Mouse (Mus musculus): Measurements from ENCODE around the gene Exoc3l2. TPM values are rescaled to one million over a fixed set of nuclear protein-coding genes. Genes with fewer than 3 reads are reported as not detected.

The Exoc3l2 gene
- polyA plus RNA-seq, 1 experiment from 2014 or later, result 0.46 TPM

DNA sequence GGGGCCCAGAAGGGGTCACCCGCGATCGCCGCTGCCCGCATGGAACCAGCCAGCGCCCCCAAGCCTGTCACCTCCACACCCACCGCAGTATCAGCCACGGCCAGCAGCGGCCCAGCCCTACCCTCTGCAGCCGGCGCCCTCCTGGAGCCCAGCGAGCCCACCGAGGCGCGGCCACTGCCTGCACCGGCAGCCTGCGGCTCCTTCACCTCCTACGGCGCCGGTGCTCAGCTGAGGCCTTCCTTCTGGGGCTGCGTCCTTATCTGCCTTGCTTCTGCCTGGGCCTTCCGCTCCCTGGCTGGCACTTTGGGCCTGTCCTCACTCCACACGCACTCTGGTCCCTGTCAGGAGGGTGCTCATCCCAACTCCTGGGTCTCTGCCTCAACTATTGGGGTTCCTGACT lies 56.9 kb downstream of the Exoc3l2 start:
- H3K36me3 ChIP-seq (ENCODE audit: control insufficient read depth, insufficient read depth, low read length), result no peaks in the 10 kb centered on the region
- peaks cover 66% of the 10 kb centered on the region for H3K27me3 ChIP-seq (replicated peaks; ENCODE audit: control insufficient read depth, insufficient read depth, low read length)
- H3K4me2 ChIP-seq (ENCODE audit: low read depth, low read length), result peak overlapping the region; percentile 33
- H3K27ac ChIP-seq (ENCODE audit: low read length), result no peak overlapping the region
- peaks cover 30% of the 10 kb centered on the region for H3K4me1 ChIP-seq (ENCODE audit: control insufficient read depth, insufficient read depth, low read length)
- WGBS, result 9% methylated on average over 23 of the region's 23 CpGs
- no peaks in the 10 kb centered on the region for H3K9me3 ChIP-seq (ENCODE audit: control insufficient read depth, low read length)
- no peak for ATAC-seq
- H3K4me3 ChIP-seq (ENCODE audit: low read length), result peak overlapping the region; percentile 33
- H3K9ac ChIP-seq (ENCODE audit: low read depth, low read length), result peak overlapping the region; percentile 43

DNA sequence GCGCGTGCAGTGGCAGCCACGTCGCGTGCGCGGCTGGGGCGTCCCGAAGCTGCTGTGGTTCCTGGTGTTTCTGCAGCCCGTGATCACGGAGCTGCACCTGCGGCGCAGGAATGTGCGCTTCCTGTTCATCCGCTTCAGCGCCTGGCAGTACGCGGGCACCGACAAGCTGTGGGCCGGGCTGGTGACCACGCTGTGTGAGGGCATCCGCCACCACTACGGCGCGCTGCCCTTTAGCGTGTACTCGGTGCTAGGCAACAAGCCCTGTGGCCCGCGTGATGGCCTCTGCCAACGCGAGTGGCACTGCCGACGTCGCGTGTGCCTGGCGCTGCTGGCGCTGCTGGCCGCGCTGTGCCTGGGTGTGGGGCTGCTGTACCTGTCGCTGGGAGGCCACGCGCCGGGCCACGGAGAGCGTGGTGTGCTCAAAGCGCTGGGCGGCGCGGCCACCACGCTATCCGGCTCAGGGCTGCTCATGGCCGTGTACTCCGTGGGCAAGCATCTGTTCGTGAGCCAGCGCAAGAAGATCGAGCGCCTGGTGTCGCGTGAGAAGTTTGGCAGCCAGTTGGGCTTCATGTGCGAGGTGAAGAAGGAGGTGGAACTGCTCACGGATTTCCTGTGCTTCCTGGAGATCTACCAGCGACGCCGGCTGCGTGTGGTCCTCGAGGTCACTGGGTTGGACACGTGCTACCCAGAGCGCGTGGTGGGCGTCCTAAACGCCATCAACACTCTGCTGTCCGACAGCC lies 60.1 kb downstream of the Exoc3l2 start:
- no peaks in the 10 kb centered on the region for H3K36me3 ChIP-seq (ENCODE audit: control insufficient read depth, insufficient read depth, low read length)
- H3K4me2 ChIP-seq (ENCODE audit: low read depth, low read length), result peak overlapping the region; percentile 77
- H3K4me3 ChIP-seq (ENCODE audit: low read length), result peak overlapping the region; percentile 46
- ATAC-seq, result 0 out of 2 replicates have a peak, but pooled peaks have one; percentile 3
- H3K9me3 ChIP-seq (ENCODE audit: control insufficient read depth, low read length), result no peaks in the 10 kb centered on the region
- H3K27ac ChIP-seq (ENCODE audit: low read length), result no peak overlapping the region
- H3K27me3 ChIP-seq (replicated peaks; ENCODE audit: control insufficient read depth, insufficient read depth, low read length), result peaks cover 71% of the 10 kb centered on the region
- peaks cover 21% of the 10 kb centered on the region for H3K4me1 ChIP-seq (ENCODE audit: control insufficient read depth, insufficient read depth, low read length)
- 0 out of 2 replicates have a peak overlapping the region, but pooled peaks have one; percentile 37 for H3K9ac ChIP-seq (ENCODE audit: low read depth, low read length)
- WGBS, result 8% methylated on average over 71 of the region's 72 CpGs

GRCm38 (mm10) chr7:19523757-19524419 lies 60.8 kb downstream of the Exoc3l2 start:
- Histone ChIP-seq H3K27me3 (replicated peaks; ENCODE audit: control insufficient read depth, insufficient read depth, low read length) (peaks cover 65% of the 10 kb centered on the region), H3K4me1 (ENCODE audit: control insufficient read depth, insufficient read depth, low read length) (peaks cover 21% of the 10 kb centered on the region), H3K27ac (ENCODE audit: low read length) (no peak overlapping the region), H3K4me2 (ENCODE audit: low read depth, low read length) (peak overlapping the region; percentile 77), H3K9ac (ENCODE audit: low read depth, low read length) (peak overlapping the region; percentile 53; the same call in 1 of the 2 replicates), H3K36me3 (ENCODE audit: control insufficient read depth, insufficient read depth, low read length) (no peaks in the 10 kb centered on the region; the same call in 1 of the 2 replicates), H3K4me3 (ENCODE audit: low read length) (peak overlapping the region; percentile 46), H3K9me3 (ENCODE audit: control insufficient read depth, low read length) (no peaks in the 10 kb centered on the region)
- 1% methylated on average over 64 of the region's 64 CpGs for WGBS
- peak; percentile 53 for ATAC-seq

- Histone ChIP-seq H3K27me3 (replicated peaks; ENCODE audit: control insufficient read depth, insufficient read depth, low read length) (peaks cover 58% of the 10 kb centered on the region), H3K4me3 (ENCODE audit: low read length) (peak overlapping the region; percentile 46), H3K36me3 (ENCODE audit: control insufficient read depth, insufficient read depth, low read length) (peaks cover 2% of the 10 kb centered on the region; the same call in 1 of the 2 replicates), H3K9me3 (ENCODE audit: control insufficient read depth, low read length) (no peaks in the 10 kb centered on the region), H3K4me2 (ENCODE audit: low read depth, low read length) (peak overlapping the region; percentile 77), H3K4me1 (ENCODE audit: control insufficient read depth, insufficient read depth, low read length) (peaks cover 21% of the 10 kb centered on the region), H3K9ac (ENCODE audit: low read depth, low read length) (peak overlapping the region; percentile 53; the same call in 1 of the 2 replicates), H3K27ac (ENCODE audit: low read length) (no peak overlapping the region)
- WGBS, result 14% methylated on average over 24 of the region's 24 CpGs
- ATAC-seq, result peak; percentile 29
These were observed 61.4 kb downstream of the Exoc3l2 start for GRCm38 (mm10) chr7:19524420-19525104.

GRCm38 (mm10) chr7:19525105-19525481 lies 62.0 kb downstream of the Exoc3l2 start:
- H3K9ac ChIP-seq (ENCODE audit: low read depth, low read length), result no peak overlapping the region
- H3K4me1 ChIP-seq (ENCODE audit: control insufficient read depth, insufficient read depth, low read length), result peaks cover 19% of the 10 kb centered on the region
- no peak overlapping the region for H3K4me2 ChIP-seq (ENCODE audit: low read depth, low read length)
- H3K27me3 ChIP-seq (replicated peaks; ENCODE audit: control insufficient read depth, insufficient read depth, low read length), result peaks cover 53% of the 10 kb centered on the region
- H3K4me3 ChIP-seq (ENCODE audit: low read length), result no peak overlapping the region
- 58% methylated on average over 2 of the region's 2 CpGs for WGBS
- H3K36me3 ChIP-seq (ENCODE audit: control insufficient read depth, insufficient read depth, low read length), result peaks cover 3% of the 10 kb centered on the region; the same call in 1 of the 2 replicates
- H3K9me3 ChIP-seq (ENCODE audit: control insufficient read depth, low read length), result no peaks in the 10 kb centered on the region
- no peak for ATAC-seq
- H3K27ac ChIP-seq (ENCODE audit: low read length), result no peak overlapping the region

GRCm38 (mm10) chr7:19531077-19531476 lies 67.9 kb downstream of the Exoc3l2 start:
- no peak overlapping the region for H3K9ac ChIP-seq (ENCODE audit: low read depth, low read length)
- H3K4me3 ChIP-seq (ENCODE audit: low read length), result no peak overlapping the region
- H3K36me3 ChIP-seq (ENCODE audit: control insufficient read depth, insufficient read depth, low read length), result peaks cover 27% of the 10 kb centered on the region
- 65% methylated on average over 10 of the region's 10 CpGs for WGBS
- H3K4me2 ChIP-seq (ENCODE audit: low read depth, low read length), result no peak overlapping the region
- no peak overlapping the region for H3K27ac ChIP-seq (ENCODE audit: low read length)
- no peaks in the 10 kb centered on the region for H3K9me3 ChIP-seq (ENCODE audit: control insufficient read depth, low read length)
- peak; percentile 79 for ATAC-seq
- H3K4me1 ChIP-seq (ENCODE audit: control insufficient read depth, insufficient read depth, low read length), result no peaks in the 10 kb centered on the region
- H3K27me3 ChIP-seq (replicated peaks; ENCODE audit: control insufficient read depth, insufficient read depth, low read length), result no peaks in the 10 kb centered on the region

GRCm38 (mm10) chr7:19532240-19532639 lies 69.1 kb downstream of the Exoc3l2 start:
- WGBS, result 85% methylated on average over 14 of the region's 14 CpGs
- Histone ChIP-seq H3K27ac (ENCODE audit: low read length) (no peak overlapping the region), H3K4me2 (ENCODE audit: low read depth, low read length) (no peak overlapping the region), H3K4me1 (ENCODE audit: control insufficient read depth, insufficient read depth, low read length) (no peaks in the 10 kb centered on the region), H3K9ac (ENCODE audit: low read depth, low read length) (no peak overlapping the region), H3K4me3 (ENCODE audit: low read length) (no peak overlapping the region), H3K27me3 (replicated peaks; ENCODE audit: control insufficient read depth, insufficient read depth, low read length) (no peaks in the 10 kb centered on the region), H3K36me3 (ENCODE audit: control insufficient read depth, insufficient read depth, low read length) (peaks cover 27% of the 10 kb centered on the region), H3K9me3 (ENCODE audit: control insufficient read depth, low read length) (no peaks in the 10 kb centered on the region)
- no peak for ATAC-seq

DNA sequence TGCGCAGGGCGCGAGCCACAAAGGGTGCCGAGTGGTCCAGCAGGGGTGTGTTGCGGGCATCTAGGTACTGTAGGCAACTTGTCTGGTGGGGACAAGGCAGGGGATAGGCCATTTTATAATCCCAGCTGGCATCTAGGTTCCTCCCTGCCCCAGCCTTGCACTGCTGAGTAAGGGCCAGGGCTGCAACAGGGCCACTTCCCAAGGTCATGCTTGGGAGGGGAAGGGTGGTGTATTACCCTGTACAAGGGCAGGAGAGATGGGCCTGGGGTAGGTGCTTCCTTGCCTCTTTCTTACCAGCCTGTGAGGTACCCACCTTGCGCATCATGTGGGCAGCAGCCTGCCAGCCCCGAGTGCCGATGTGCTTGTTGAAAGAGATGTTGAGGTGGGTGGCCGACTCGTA lies 71.5 kb downstream of the Exoc3l2 start:
- Histone ChIP-seq H3K9me3 (ENCODE audit: control insufficient read depth, low read length) (no peaks in the 10 kb centered on the region), H3K4me2 (ENCODE audit: low read depth, low read length) (no peak overlapping the region), H3K27ac (ENCODE audit: low read length) (no peak overlapping the region), H3K36me3 (ENCODE audit: control insufficient read depth, insufficient read depth, low read length) (peaks cover 24% of the 10 kb centered on the region; the same call in 1 of the 2 replicates), H3K4me1 (ENCODE audit: control insufficient read depth, insufficient read depth, low read length) (no peaks in the 10 kb centered on the region), H3K9ac (ENCODE audit: low read depth, low read length) (no peak overlapping the region), H3K4me3 (ENCODE audit: low read length) (no peak overlapping the region), H3K27me3 (replicated peaks; ENCODE audit: control insufficient read depth, insufficient read depth, low read length) (no peaks in the 10 kb centered on the region)
- WGBS, result 91% methylated on average over 10 of the region's 10 CpGs
- ATAC-seq, result no peak
